Mouse (Mus musculus) forebrain, embryonic 15.5 days (tissue): ENCODE results near the gene Tspan5. TPM values are rescaled to one million over a fixed set of nuclear protein-coding genes. Genes with fewer than 3 reads are reported as not detected.
A peak's percentile ranks its signal among the peaks of the same experiment; 100 is the strongest.

Experiments
- ATAC-seq: fragments of 200-750 bp; cut with Nextera tagmentation; replicated peaks from 2 replicates; pipeline ENCODE4 v1.8.0; 2017; ENCODE audit warnings: mild to moderate bottlenecking, moderate TSS enrichment, moderate library complexity
- H3K27ac ChIP-seq: fragments of 300-500 bp; sonication (generic); replicated peaks from 2 replicates; pipeline ENCODE4 v1.5.1; 2015; ENCODE audit warnings: mild to moderate bottlenecking, inconsistent platforms
- H3K27me3 ChIP-seq: fragments of 300-500 bp; sonication (generic); 2 replicates; pipeline ENCODE4 v1.6.1; 2015; ENCODE audit warnings: inconsistent platforms
- H3K36me3 ChIP-seq: fragments of 300-500 bp; sonication (generic); 2 replicates; pipeline ENCODE4 v1.6.1; 2015; ENCODE audit warnings: mild to moderate bottlenecking, inconsistent platforms
- H3K4me1 ChIP-seq: fragments of 300-500 bp; sonication (generic); 2 replicates; pipeline ENCODE4 v1.6.1; 2015; ENCODE audit warnings: inconsistent platforms
- H3K4me2 ChIP-seq: fragments of 300-500 bp; sonication (generic); replicated peaks from 2 replicates; pipeline ENCODE4 v1.6.1; 2015; ENCODE audit warnings: mild to moderate bottlenecking, inconsistent platforms
- H3K4me3 ChIP-seq: fragments of 300-500 bp; sonication (generic); 2 replicates; pipeline ENCODE4 v1.5.1; 2015; ENCODE audit warnings: mild to moderate bottlenecking, inconsistent platforms
- H3K9ac ChIP-seq: fragments of 300-500 bp; sonication (generic); replicated peaks from 2 replicates; pipeline ENCODE4 v1.6.1; 2015; ENCODE audit warnings: mild to moderate bottlenecking, inconsistent platforms
- H3K9me3 ChIP-seq: fragments of 300-500 bp; sonication (generic); 2 replicates; pipeline ENCODE4 v1.6.1; 2016; ENCODE audit warnings: inconsistent platforms
- WGBS: fragments of 180-500 bp; shearing (Covaris S2); methylation state at CpG from one replicate; pipeline ENCODE4 v1.1.7; 2015; ENCODE audit warnings: mixed read lengths; 5-methylcytosine and 5-hydroxymethylcytosine counted together
- polyA plus RNA-seq: library from polyadenylated mRNA; unstranded; fragments of >200 nt; fragmentation: Nextera tagmentation; extraction: Ambion mirVana; gene quantifications from 2 replicates; pipeline ENCODE4 v1.2.1, GENCODE M21; 2015

The Tspan5 gene
- polyA plus RNA-seq, 1 experiment from 2014 or later = 104 TPM

- WGBS = 87% methylated on average over 2 of the region's 2 CpGs
- no peak overlapping the region for H3K27ac ChIP-seq
- no peak overlapping the region for H3K4me3 ChIP-seq
- no peak overlapping the region for H3K4me2 ChIP-seq
- H3K9ac ChIP-seq = no peak overlapping the region
- no peaks in the 10 kb centered on the region for H3K9me3 ChIP-seq
- H3K27me3 ChIP-seq = no peaks in the 10 kb centered on the region
- no peak for ATAC-seq
- peaks cover 6% of the 10 kb centered on the region for H3K4me1 ChIP-seq
- H3K36me3 ChIP-seq = no peaks in the 10 kb centered on the region
Measured at GRCm38 (mm10) chr3:138843180-138843579, 101.2 kb downstream of the Tspan5 start.

- Histone ChIP-seq H3K36me3 (no peaks in the 10 kb centered on the region), H3K27me3 (no peaks in the 10 kb centered on the region), H3K9me3 (no peaks in the 10 kb centered on the region), H3K4me2 (no peak overlapping the region), H3K4me3 (no peak overlapping the region), H3K4me1 (peaks cover 6% of the 10 kb centered on the region), H3K27ac (no peak overlapping the region), H3K9ac (no peak overlapping the region)
- no peak for ATAC-seq
- WGBS = 97% methylated on average over 5 of the region's 5 CpGs
Measured at GRCm38 (mm10) chr3:138843641-138844040, 101.6 kb downstream of the Tspan5 start.

- Histone ChIP-seq H3K36me3 (no peaks in the 10 kb centered on the region), H3K4me3 (no peak overlapping the region), H3K4me2 (no peak overlapping the region), H3K4me1 (peaks cover 18% of the 10 kb centered on the region), H3K27ac (no peak overlapping the region), H3K9me3 (no peaks in the 10 kb centered on the region), H3K27me3 (no peaks in the 10 kb centered on the region), H3K9ac (no peak overlapping the region)
- WGBS = 96% methylated on average over 1 of the region's 1 CpGs
- no peak for ATAC-seq
Measured at GRCm38 (mm10) chr3:138845820-138846219, 103.8 kb downstream of the Tspan5 start.

- Histone ChIP-seq H3K9me3 (no peaks in the 10 kb centered on the region), H3K4me3 (no peak overlapping the region), H3K4me1 (peaks cover 37% of the 10 kb centered on the region), H3K27me3 (no peaks in the 10 kb centered on the region), H3K9ac (no peak overlapping the region), H3K4me2 (no peak overlapping the region), H3K36me3 (no peaks in the 10 kb centered on the region), H3K27ac (no peak overlapping the region)
- WGBS = 96% methylated on average over 3 of the region's 3 CpGs
- no peak for ATAC-seq
Measured at GRCm38 (mm10) chr3:138847809-138848208, 105.8 kb downstream of the Tspan5 start.

DNA sequence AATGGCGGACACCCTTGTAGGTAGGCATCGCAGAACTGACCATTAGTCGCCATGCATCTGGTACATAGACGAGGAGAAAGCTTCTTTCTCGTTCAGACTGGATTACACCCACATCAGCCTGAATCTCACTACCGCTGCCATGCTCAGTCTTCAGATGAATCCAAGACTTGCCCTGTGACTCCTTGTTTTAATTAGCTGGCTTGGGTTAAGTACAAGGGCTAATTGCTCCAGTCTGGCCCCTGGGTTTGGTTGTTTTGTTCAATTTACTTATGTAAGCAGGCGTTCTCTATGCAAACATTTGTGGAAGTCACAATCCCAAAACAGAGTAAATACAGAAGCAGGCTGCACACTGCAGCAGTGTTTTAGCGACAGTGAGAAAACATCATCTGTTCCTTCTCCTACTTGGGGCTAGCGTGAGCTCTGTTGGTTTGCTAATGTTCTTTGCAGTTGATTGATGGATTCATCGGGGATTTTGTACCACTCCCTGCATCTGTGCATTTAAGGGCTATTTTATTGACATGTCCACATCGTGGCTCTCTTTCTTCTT is 107.8 kb downstream of the Tspan5 start:
- Histone ChIP-seq H3K36me3 (no peaks in the 10 kb centered on the region), H3K27me3 (no peaks in the 10 kb centered on the region), H3K27ac (0 out of 2 replicates have a peak overlapping the region, but pooled peaks have one; percentile 9), H3K9ac (no peak overlapping the region), H3K9me3 (no peaks in the 10 kb centered on the region), H3K4me1 (peaks cover 58% of the 10 kb centered on the region), H3K4me2 (no peak overlapping the region), H3K4me3 (no peak overlapping the region)
- 26% methylated on average over 11 of the region's 11 CpGs for WGBS
- peak; percentile 13; the same call in 1 of the 2 replicates for ATAC-seq

GRCm38 (mm10) chr3:138851876-138852275 is 109.9 kb downstream of the Tspan5 start:
- ATAC-seq = no peak

DNA sequence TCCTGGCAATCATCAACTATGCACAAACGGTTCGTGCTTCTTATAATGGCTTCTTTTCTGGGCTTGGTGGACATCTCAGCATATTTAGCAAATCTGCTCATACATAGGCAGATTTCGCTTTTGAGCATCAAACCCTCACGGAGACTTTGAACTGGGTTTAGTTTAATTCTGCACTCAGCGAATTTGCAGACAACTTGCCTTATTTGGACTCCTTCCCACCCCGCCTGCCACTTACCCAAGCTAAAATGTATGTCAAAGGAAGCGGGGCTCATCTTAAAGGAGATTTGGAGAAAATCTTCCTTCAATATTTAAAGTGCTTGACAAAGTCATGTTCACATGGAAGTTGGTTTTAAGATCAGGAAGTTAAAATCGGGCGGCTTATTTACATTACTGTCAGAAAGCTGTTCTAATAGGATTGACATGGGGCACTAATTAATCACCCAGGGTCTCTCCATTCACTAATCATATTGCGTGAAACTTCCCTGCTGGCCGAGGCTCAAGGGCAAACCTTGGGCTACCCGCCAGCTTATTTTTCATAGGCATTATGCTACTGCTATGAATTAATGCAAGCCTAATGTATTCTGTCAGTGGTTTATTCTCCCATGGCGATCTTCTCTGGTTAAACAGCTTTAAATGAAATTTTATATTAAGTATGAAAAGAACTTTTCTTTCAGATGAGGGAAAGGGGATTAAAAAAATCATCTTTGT is 111.1 kb downstream of the Tspan5 start:
- Histone ChIP-seq H3K4me1 (peaks cover 90% of the 10 kb centered on the region), H3K9me3 (no peaks in the 10 kb centered on the region), H3K4me3 (no peak overlapping the region), H3K27me3 (no peaks in the 10 kb centered on the region), H3K4me2 (no peak overlapping the region), H3K9ac (no peak overlapping the region), H3K36me3 (no peaks in the 10 kb centered on the region), H3K27ac (peak overlapping the region; percentile 17; the same call in 1 of the 2 replicates)
- 16% methylated on average over 13 of the region's 13 CpGs for WGBS
- ATAC-seq = no peak

More at GRCm38 (mm10) chr3:138851876-138852275, 109.9 kb downstream of the Tspan5 start:
- peaks cover 77% of the 10 kb centered on the region for H3K4me1 ChIP-seq
- H3K9me3 ChIP-seq = no peaks in the 10 kb centered on the region
- no peaks in the 10 kb centered on the region for H3K36me3 ChIP-seq
- H3K27me3 ChIP-seq = no peaks in the 10 kb centered on the region
- no peak overlapping the region for H3K9ac ChIP-seq
- WGBS = 67% methylated on average over 8 of the region's 8 CpGs
- no peak overlapping the region for H3K27ac ChIP-seq
- no peak overlapping the region for H3K4me2 ChIP-seq
- H3K4me3 ChIP-seq = no peak overlapping the region

DNA sequence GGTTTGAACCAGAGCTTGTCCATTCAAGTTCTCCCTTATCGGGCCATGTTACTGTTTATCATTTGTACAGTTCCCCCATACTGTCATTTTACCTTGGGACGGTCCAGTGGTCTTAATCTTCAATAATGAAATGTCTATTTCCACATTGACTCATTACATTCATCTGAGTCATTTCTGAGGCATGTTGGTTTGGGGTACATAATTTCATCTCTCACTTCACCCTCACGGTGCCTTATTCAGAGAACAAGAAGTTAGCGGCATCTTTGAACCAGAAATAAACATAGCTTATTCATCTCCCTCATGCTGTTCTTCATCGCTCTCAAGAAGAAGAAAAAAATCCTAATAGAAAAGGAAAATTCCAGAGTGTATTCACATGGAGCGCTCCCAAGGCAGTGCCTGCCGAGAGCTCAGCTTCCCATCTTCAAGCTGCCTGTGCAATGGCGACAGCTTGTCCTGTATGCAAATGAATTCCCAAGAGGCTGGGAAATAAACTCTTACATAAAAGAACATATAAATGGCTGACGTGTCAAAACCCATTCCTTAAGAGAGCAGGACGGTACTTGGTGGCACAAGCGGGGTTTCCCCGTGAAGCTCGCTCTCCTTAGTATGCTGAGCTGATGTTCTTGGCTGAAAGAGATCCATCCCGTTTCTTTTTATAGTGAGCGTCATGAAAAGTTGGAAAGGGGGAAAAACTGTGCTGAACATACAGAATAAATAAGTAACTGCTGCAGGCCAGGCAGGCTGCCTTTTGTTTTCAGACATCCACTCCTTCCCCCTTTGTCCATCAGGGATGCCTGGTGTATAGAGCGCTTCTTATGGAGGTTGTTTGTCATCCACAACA is 112.2 kb downstream of the Tspan5 start:
- peak overlapping the region; percentile 62 for H3K27ac ChIP-seq
- peaks cover 99% of the 10 kb centered on the region for H3K4me1 ChIP-seq
- H3K4me3 ChIP-seq = peak overlapping the region; percentile 6; the same call in 1 of the 2 replicates
- WGBS = 13% methylated on average over 16 of the region's 16 CpGs
- peak overlapping the region; percentile 30 for H3K4me2 ChIP-seq
- ATAC-seq = peak; percentile 53
- no peaks in the 10 kb centered on the region for H3K9me3 ChIP-seq
- no peaks in the 10 kb centered on the region for H3K27me3 ChIP-seq
- no peak overlapping the region for H3K9ac ChIP-seq
- H3K36me3 ChIP-seq = no peaks in the 10 kb centered on the region

- Histone ChIP-seq H3K36me3 (no peaks in the 10 kb centered on the region), H3K4me1 (peaks cover 99% of the 10 kb centered on the region)
- 69% methylated on average over 5 of the region's 5 CpGs for WGBS
Measured at GRCm38 (mm10) chr3:138855387-138855786, 113.4 kb downstream of the Tspan5 start.

GRCm38 (mm10) chr3:138856946-138857345 is 115.0 kb downstream of the Tspan5 start:
- no peak overlapping the region for H3K4me3 ChIP-seq
- H3K27ac ChIP-seq = peak overlapping the region; percentile 47
- 52% methylated on average over 4 of the region's 4 CpGs for WGBS
- H3K4me2 ChIP-seq = no peak overlapping the region
- peak; percentile 18; the same call in 1 of the 2 replicates for ATAC-seq
- no peaks in the 10 kb centered on the region for H3K36me3 ChIP-seq
- peaks cover 99% of the 10 kb centered on the region for H3K4me1 ChIP-seq
- no peaks in the 10 kb centered on the region for H3K27me3 ChIP-seq
- H3K9me3 ChIP-seq = no peaks in the 10 kb centered on the region
- H3K9ac ChIP-seq = no peak overlapping the region

More at GRCm38 (mm10) chr3:138855387-138855786, 113.4 kb downstream of the Tspan5 start:
- Histone ChIP-seq H3K4me3 (no peak overlapping the region), H3K27me3 (no peaks in the 10 kb centered on the region), H3K4me2 (no peak overlapping the region), H3K9me3 (no peaks in the 10 kb centered on the region), H3K27ac (no peak overlapping the region), H3K9ac (no peak overlapping the region)
- ATAC-seq = no peak

DNA sequence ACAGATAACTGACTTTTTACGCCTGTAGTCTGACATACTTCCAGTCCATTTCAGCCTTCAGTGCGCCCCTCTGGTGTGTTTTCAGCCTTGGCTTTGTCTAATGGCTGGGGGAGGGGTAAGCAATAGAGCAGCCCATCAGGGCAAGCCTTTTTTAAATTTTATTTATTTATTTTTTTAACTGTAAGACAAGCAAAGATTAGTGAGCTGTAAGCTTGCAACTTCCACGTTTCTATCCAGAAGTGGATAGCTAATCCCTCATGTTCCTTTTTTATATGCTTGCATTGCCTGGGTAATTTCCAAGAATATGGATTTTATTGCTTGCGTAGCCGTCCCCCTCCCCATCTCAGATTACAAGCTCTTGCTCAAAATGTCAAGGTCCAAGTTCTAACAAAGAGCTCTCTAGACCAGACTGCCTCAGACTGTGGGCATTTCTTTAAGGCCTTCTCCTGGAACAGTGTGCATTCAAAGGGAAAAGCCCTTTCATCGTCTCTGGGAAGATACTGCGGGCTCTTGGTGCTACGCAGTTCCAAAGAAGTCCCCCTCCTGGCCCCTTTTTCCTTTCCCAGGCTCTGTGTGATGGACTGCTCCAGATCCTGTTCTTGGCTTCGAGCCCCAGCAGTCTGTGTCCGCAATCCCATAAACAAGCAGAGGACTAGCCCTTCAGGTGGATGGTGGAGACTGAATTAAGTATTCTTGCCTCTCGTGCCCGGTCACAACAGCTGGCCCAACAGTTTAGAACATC is 116.0 kb downstream of the Tspan5 start:
- H3K27me3 ChIP-seq = no peaks in the 10 kb centered on the region
- 0 out of 2 replicates have a peak, but pooled peaks have one; percentile 11 for ATAC-seq
- no peaks in the 10 kb centered on the region for H3K36me3 ChIP-seq
- H3K4me1 ChIP-seq = peaks cover 92% of the 10 kb centered on the region
- H3K4me3 ChIP-seq = no peak overlapping the region
- no peak overlapping the region for H3K4me2 ChIP-seq
- WGBS = 16% methylated on average over 12 of the region's 12 CpGs
- H3K9me3 ChIP-seq = no peaks in the 10 kb centered on the region
- peak overlapping the region; percentile 49 for H3K27ac ChIP-seq
- no peak overlapping the region for H3K9ac ChIP-seq
